Comparison of ENCODE assay signal across 17 mouse cellular contexts in the genomic region with DNA sequence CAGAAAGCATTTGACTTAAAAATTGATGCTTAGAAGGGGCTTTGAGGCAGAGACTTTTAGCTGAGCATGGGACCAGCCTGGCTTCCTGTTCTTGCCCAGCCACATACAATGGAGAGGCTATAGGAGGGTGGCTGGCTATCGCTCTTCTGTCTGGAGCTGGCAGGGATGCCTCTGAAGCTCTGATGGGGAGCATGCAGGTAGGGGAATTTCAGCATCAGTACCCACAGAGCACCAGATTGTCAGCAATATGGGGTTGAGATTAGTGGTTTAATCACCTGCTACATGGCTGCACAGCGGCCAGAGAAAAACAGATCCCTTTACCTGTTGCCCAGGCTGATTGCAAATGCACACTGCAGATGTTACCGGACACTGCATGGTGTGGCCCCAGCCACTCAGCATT.
"Had no signal": no experiment of that assay in that cellular context is flagged by ENCODE, and none has a peak within 500 bp of the region (broad histone marks: within the 10 kb centered on the region; RNA-seq: fewer than 3 reads in every experiment).

No protein-coding gene starts in this region.

- H3K9me3 ChIP-seq: lung, embryonic 15.5 days; midbrain, embryonic 12.5 days; midbrain, embryonic 15.5 days; neural tube, embryonic 12.5 days; stomach, embryonic 15.5 days had no signal

- H3K27me3 ChIP-seq: lung, embryonic 15.5 days; megakaryocyte, embryonic 14.5 days; midbrain, embryonic 12.5 days; midbrain, embryonic 15.5 days; neural tube, embryonic 12.5 days; stomach, embryonic 15.5 days had no signal

- ATAC-seq: liver, postnatal 0 days; lung, postnatal 0 days; midbrain, embryonic 15.5 days had no signal

- H3K27ac ChIP-seq: lung, embryonic 15.5 days; macrophage; midbrain, embryonic 12.5 days; midbrain, embryonic 15.5 days; neural tube, embryonic 12.5 days; stomach, embryonic 15.5 days; stomach, postnatal 0 days had no signal

- H3K9ac ChIP-seq: liver, postnatal 0 days; lung, embryonic 15.5 days; midbrain, embryonic 12.5 days; midbrain, embryonic 15.5 days; neural tube, embryonic 12.5 days; stomach, embryonic 15.5 days had no signal

- H3K4me2 ChIP-seq: lung, embryonic 15.5 days; midbrain, embryonic 12.5 days; midbrain, embryonic 15.5 days; neural tube, embryonic 12.5 days; stomach, embryonic 15.5 days had no signal

- DNase-seq: liver, postnatal 0 days; lung, adult 2 months; lung, postnatal 14 days; lung, postnatal 36 days; right cerebral cortex, postnatal 14 days; thymus, adult 2 months; thymus, postnatal 25 days; thymus, postnatal 4 days had no signal

- H3K4me1 ChIP-seq: lung, embryonic 15.5 days; megakaryocyte, embryonic 14.5 days; stomach, embryonic 15.5 days had no signal

- H3K36me3 ChIP-seq: lung, embryonic 15.5 days; midbrain, embryonic 12.5 days; midbrain, embryonic 15.5 days; neural tube, embryonic 12.5 days; stomach, embryonic 15.5 days had no signal

- H3K4me3 ChIP-seq: lung, embryonic 15.5 days; megakaryocyte, embryonic 14.5 days; midbrain, embryonic 12.5 days; midbrain, embryonic 15.5 days; neural tube, embryonic 12.5 days; stomach, embryonic 15.5 days had no signal
